Mouse (Mus musculus) T-cell, adult 2 months (primary cell): Measurements from ENCODE around the gene Ccdc150.

ENCODE experiments used
- DNase-seq: peaks from one replicate; pipeline ENCODE4 v3.0.0; 2022; ENCODE audit warnings: low spot score

The Ccdc150 gene

DNA sequence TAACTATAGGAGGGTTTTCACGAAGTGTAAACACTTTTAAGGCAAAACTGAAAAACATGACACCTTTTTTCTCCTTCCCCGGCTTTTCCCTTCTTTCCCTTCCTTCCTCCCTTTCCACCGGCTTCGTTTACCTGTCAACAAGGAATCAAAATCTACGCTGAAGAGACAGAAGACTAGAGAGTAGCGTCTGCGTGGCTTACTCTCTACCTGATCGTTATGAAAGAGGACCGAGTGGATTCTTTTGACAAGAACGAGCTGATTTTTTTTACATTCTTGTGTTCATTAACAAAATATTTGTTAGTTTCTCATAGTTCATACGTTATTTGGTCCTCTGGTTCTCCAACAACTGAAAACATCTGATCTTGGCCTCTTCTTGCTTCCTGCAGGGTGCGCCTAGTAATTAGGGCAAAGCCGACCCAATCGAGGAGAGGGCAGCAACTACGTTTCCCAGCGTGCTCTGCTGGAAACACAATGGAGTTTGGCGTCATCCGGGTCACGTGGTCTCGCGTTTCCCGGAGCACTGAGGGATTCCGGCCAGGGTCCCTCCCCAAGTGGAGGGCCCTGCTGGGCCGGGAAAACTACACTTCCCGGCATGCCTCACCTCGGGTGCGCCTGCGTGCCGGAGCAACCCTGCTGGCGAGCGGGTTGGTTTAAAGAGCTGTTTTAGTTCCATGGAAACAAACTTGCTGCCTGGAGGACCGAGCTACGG lies at the start of gene Ccdc150:
TSS of gene Ccdc150 (plus strand) at position 526 of the 709 bp plus-strand sequence.
- peak; percentile 82 for DNase-seq

DNA sequence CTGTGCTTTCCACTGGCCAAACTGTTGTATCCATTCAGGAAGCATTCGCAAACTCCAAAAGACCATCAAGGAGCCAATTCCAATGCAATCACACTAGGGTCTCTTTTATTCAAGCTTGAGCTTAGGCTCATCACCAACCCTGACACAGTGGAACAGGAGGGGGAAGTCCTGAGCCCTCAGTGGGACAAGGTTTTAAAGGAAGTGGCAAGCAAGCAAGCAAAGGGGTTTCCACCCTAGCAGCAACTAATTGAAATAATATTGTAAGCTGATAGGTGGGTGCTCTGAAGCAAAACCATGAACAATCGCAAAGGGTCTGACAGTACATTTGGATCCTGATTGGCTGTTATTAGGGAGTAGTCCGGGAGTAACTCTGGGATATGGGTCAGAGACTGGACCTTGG lies 30.2 kb upstream of the Ccdc150 start:
- no peak for DNase-seq

DNA sequence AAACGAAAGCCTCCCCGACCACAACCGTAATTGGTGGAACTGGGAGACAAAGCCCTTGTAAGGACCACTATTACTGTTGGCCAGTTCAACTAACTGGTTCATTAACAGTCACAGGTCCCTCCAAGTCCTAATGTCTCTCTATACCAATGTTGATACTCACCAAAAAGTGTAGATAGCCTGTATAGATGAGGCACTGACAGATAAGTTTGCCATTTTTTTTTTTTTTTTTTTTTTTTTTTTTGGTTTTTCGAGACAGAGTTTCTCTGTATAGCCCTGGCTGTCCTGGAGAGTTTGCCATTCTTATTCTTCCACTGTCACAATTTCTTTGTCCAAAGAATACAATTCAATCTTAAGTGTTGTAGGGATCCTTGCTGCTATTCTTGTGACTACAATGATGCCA lies 7.8 kb upstream of the Ccdc150 start:
- no peak for DNase-seq

DNA sequence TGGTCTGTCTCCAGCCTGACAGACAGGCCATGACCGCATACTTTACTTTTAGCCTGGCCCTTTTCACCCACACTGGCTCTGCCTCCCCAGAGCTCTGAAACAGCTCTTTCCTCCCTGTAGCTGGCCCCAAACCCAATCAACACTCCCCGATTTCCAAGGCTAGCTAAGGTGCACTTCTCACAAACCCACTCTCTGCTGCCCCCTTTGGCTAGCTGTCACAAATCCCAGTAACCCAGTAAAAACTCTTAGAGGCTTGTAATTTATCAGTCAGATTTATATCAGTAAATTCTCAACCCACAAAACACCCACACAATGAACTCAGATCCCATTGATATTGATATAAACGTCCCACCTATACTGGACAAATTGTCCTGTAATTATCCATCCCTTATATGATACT lies 25.1 kb downstream of the Ccdc150 start:
- DNase-seq, result no peak

- DNase-seq, result peak; percentile 11
These were observed 29.1 kb downstream of the Ccdc150 start for GRCm38 (mm10) chr1:54279628-54280027.

- no peak for DNase-seq
These were observed 30.2 kb downstream of the Ccdc150 start for GRCm38 (mm10) chr1:54280651-54281050.

DNA sequence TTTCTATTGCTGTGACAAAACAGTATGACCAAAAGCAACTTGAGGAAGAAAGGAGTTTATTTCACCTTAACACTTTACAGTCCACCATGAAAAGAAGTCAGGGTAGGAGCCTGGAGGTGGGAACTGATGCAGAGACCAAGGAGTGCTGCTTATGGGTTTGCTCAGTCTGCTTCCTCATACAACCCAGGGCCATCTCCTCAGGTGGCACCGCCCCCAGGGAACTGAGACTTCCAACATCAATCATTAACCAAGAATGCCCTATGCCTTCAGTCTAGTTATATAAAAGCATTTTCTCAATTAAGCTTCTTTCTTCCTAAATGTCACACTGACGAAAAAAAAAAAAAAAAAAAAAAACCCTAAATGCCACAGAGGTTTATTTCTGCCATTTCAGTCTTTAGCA lies 55.9 kb downstream of the Ccdc150 start:
- no peak for DNase-seq

- no peak for DNase-seq
These were observed 76.2 kb downstream of the Ccdc150 start for GRCm38 (mm10) chr1:54326647-54327046.

GRCm38 (mm10) chr1:54327876-54328545 lies 77.5 kb downstream of the Ccdc150 start:
- DNase-seq, result no peak

DNA sequence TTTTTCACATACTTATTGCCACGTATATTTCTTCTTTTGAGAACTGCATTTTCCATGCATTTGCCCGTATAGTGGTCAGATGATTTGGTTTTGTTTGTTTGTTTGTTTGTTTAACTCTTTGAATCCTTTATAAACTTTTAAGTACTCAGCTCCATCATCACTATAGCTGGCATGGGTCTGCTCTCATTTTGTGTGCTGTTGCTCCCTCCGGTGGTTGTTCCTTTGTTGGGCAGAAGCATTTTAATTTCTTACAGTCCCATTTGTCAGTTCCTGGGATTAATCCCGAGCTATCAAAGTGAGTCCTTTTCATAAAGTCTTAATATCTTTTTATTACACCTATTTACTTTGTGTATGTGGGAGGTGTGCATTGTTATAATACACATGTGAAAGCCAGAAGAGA lies 82.5 kb downstream of the Ccdc150 start:
- no peak for DNase-seq

DNA sequence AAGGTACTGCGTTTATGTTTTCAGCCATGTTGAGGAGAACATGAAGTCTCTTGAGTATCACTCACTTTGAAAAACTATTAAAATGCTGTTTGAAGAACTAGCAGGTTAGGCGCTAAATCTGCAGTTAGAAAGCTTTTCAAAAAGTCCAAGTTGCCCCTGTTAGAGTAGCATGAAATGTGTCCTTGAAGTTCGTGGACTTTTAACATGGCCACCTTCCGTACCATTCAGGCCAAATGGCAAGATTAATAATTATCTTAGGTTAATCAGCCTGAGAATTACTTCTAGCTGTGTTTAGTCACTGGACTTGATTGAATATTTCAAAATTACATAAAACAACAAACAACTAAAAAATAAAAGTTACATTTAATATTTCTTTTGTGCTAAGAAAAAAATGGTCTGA lies 104.3 kb downstream of the Ccdc150 start:
- no peak for DNase-seq

DNA sequence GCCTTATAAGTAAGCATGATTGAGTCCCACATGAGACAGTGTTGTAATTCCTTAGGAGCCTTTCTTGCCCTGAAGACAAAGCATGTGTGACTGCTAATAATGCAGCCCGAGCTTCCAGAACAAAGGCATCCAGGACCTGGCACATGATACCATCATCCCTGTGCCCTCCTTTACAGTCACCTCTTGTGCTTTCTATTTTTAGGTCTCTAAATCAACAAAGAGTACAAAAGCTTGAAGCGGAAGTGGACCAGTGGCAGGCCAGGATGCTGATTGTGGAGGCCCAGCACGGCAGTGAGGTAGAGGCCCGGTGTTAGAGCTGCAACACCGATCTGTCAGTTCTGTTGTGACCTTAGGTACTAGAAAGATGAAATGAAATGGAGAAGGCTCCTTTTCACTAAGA lies 105.0 kb downstream of the Ccdc150 start:
- no peak for DNase-seq

GRCm38 (mm10) chr1:54356566-54356965 lies 106.1 kb downstream of the Ccdc150 start:
- no peak for DNase-seq

DNA sequence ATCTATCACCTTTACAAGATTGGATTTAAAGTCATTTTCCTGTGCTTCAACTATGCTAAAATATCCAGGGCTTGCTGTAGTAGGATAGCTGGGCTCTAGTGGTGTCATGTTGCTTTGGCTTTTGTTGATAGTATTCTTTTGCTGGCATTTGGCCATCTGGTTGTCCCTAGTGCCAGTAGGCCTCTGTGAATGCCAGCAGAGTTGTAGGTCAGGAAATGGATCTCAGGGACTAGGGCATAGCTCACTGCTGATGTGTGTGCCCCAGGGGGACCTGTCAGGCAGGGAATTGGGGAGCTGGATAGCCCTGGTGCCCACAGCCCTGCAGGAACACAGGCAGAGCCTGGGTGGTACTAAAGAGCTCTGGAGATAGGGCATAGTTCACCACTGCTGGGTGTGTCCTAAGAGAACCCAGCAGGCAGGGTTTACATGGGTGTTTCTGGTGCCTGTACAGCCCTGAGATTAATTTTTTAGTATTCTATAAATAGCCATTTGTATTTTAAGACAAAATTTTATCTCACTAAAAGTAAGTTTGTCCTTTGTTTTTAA lies 127.1 kb downstream of the Ccdc150 start:
- no peak for DNase-seq

- DNase-seq, result peak; percentile 28
These were observed 130.8 kb downstream of the Ccdc150 start for GRCm38 (mm10) chr1:54380978-54381914.

- no peak for DNase-seq
These were observed 133.7 kb downstream of the Ccdc150 start for GRCm38 (mm10) chr1:54384221-54384620.

- DNase-seq, result no peak
These were observed 152.3 kb downstream of the Ccdc150 start for GRCm38 (mm10) chr1:54402736-54403135.
